Mouse (Mus musculus) hindbrain, embryonic 14.5 days (tissue): ENCODE results near the gene En2. TPM values are rescaled to one million over a fixed set of nuclear protein-coding genes. Genes with fewer than 3 reads are reported as not detected.

Source experiments
- ATAC-seq: fragments of 200-750 bp; cut with Nextera tagmentation; 2 replicates; pipeline ENCODE4 v1.8.0; 2017; ENCODE audit warnings: moderate number of reproducible peaks, mild to moderate bottlenecking, moderate TSS enrichment, moderate library complexity; ENCODE audit not compliant: low FRiP score
- DNase-seq: peaks from one replicate; pipeline ENCODE4 v3.0.0-alpha.2; 2015; ENCODE audit warnings: low spot score
- H3K27ac ChIP-seq: fragments of 300-500 bp; sonication (generic); 2 replicates; pipeline ENCODE4 v1.5.1; 2014; ENCODE audit warnings: mild to moderate bottlenecking, moderate library complexity
- H3K27me3 ChIP-seq: fragments of 300-500 bp; sonication (generic); 2 replicates; pipeline ENCODE4 v1.6.1; 2014; ENCODE audit warnings: mild to moderate bottlenecking, low read length, mixed read lengths; ENCODE audit not compliant: control insufficient read depth, insufficient read depth
- H3K36me3 ChIP-seq: fragments of 300-500 bp; sonication (generic); replicated peaks from 2 replicates; pipeline ENCODE4 v1.6.1; 2014; ENCODE audit not compliant: control insufficient read depth, insufficient read depth
- H3K4me1 ChIP-seq: fragments of 300-500 bp; sonication (generic); replicated peaks from 2 replicates; pipeline ENCODE4 v1.6.1; 2014; ENCODE audit warnings: antibody characterized with exemption, low read length, mixed read lengths; ENCODE audit not compliant: control insufficient read depth, insufficient read depth
- H3K4me2 ChIP-seq: fragments of 300-500 bp; sonication (generic); replicated peaks from 2 replicates; pipeline ENCODE4 v1.6.1; 2014; ENCODE audit warnings: mild to moderate bottlenecking, moderate library complexity
- H3K4me3 ChIP-seq: fragments of 300-500 bp; sonication (generic); replicated peaks from 2 replicates; pipeline ENCODE4 v1.5.1; 2014; ENCODE audit warnings: mild to moderate bottlenecking, low read length
- H3K9ac ChIP-seq: fragments of 300-500 bp; sonication (generic); 2 replicates; pipeline ENCODE4 v1.6.1; 2014
- H3K9me3 ChIP-seq: fragments of 300-500 bp; sonication (generic); 2 replicates; pipeline ENCODE4 v1.6.1; 2016; ENCODE audit warnings: low read length; ENCODE audit not compliant: control insufficient read depth
- WGBS: fragments of 180-500 bp; shearing (Covaris S2); extraction: QIAGEN DNeasy Blood & Tissue Kit; methylation state at CpG from one replicate; pipeline ENCODE4 v1.1.7; 2014; 5-methylcytosine and 5-hydroxymethylcytosine counted together
- polyA plus RNA-seq: library from polyadenylated mRNA; unstranded; fragments of >200 nt; fragmentation: Nextera tagmentation; extraction: Ambion mirVana; gene quantifications from 2 replicates; pipeline ENCODE4 v1.2.1, GENCODE M21; 2014

En2 gene
- polyA plus RNA-seq, 1 experiment from 2014 or later = 0.07 TPM

- 2% methylated on average over 29 of the region's 29 CpGs for WGBS
- DNase-seq (no peak), ATAC-seq (no peak)
- peak overlapping the region; percentile 42 for H3K4me3 ChIP-seq
- H3K36me3 ChIP-seq = no peaks in the 10 kb centered on the region
- peak overlapping the region; percentile 57 for H3K9ac ChIP-seq
- no peaks in the 10 kb centered on the region for H3K9me3 ChIP-seq
- peaks cover 62% of the 10 kb centered on the region for H3K27me3 ChIP-seq
- peak overlapping the region; percentile 66 for H3K27ac ChIP-seq
- H3K4me2 ChIP-seq = peak overlapping the region; percentile 65
- peaks cover 11% of the 10 kb centered on the region for H3K4me1 ChIP-seq
These were observed 45.4 kb downstream of the En2 start for GRCm38 (mm10) chr5:28210591-28211550.

DNA sequence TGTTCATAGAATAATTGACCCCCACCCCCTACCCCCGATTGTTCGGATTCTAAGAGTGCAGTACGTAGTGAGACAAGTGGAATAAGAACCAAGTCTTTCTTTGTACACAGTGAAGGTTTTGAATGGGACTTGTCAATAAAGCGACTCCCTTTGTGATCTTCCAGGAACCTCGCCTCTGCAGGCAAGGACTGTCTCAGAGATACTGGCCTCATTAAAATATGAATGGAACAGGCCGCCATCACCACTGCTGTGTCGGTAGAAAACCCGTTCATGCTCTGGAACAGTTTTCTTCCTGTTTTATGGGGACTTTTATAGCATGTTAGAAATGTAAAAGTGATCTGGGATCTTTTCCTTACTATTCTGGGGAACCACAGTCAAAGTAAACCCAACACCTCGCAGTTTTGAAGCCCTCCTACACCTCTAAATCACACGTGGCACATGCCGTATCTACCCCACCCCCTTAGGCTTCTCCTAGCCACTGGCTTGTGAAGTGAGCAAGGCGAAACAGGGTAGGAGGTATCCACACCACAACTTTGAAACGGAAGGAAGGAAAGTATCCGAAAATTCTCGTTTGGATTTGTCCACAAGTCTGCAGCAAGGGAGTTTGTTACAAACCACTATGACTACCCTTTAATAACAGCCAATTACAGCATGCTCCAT is 46.3 kb downstream of the En2 start:
- Histone ChIP-seq H3K4me1 (peaks cover 11% of the 10 kb centered on the region), H3K36me3 (no peaks in the 10 kb centered on the region), H3K9me3 (no peaks in the 10 kb centered on the region), H3K4me3 (peak overlapping the region; percentile 1; the same call in 1 of the 2 replicates), H3K27me3 (peaks cover 53% of the 10 kb centered on the region), H3K9ac (0 out of 2 replicates have a peak overlapping the region, but pooled peaks have one; percentile 57), H3K27ac (peak overlapping the region; percentile 66), H3K4me2 (peak overlapping the region; percentile 65)
- WGBS = 3% methylated on average over 15 of the region's 15 CpGs
- peak; percentile 59; the same call in 1 of the 2 replicates for ATAC-seq
- DNase-seq = peak; percentile 42

DNA sequence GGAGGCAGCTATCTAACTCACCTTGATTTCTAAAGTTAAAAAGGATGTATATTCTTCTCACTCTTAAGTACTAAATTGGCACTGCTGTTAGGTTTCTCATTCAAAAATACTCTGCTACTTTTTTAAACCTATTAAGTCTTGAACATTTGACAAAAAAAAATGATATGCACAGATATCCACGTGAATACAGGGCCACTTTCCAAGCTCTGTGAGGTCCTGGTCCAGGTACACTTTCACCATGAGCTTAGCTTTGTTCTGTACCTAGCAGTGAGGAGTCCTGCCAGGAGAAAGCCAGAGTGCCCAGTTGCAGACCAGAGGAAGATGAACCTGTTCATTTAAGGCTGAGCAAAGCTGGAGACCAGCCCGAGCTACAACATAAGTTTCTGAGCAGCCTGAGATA is 47.9 kb downstream of the En2 start:
- DNase-seq (no peak), ATAC-seq (no peak)
- Histone ChIP-seq H3K9ac (no peak overlapping the region), H3K4me2 (no peak overlapping the region), H3K27me3 (peaks cover 40% of the 10 kb centered on the region), H3K4me1 (peaks cover 11% of the 10 kb centered on the region), H3K4me3 (no peak overlapping the region), H3K36me3 (no peaks in the 10 kb centered on the region), H3K9me3 (no peaks in the 10 kb centered on the region), H3K27ac (no peak overlapping the region)
- 70% methylated on average over 2 of the region's 2 CpGs for WGBS

GRCm38 (mm10) chr5:28219596-28219995 is 54.1 kb downstream of the En2 start:
- no peak overlapping the region for H3K27ac ChIP-seq
- H3K27me3 ChIP-seq = no peaks in the 10 kb centered on the region
- no peaks in the 10 kb centered on the region for H3K36me3 ChIP-seq
- no peaks in the 10 kb centered on the region for H3K4me1 ChIP-seq
- H3K4me3 ChIP-seq = no peak overlapping the region
- DNase-seq (no peak), ATAC-seq (no peak)
- H3K9me3 ChIP-seq = no peaks in the 10 kb centered on the region
- H3K9ac ChIP-seq = no peak overlapping the region
- 90% methylated on average over 1 of the region's 1 CpGs for WGBS
- no peak overlapping the region for H3K4me2 ChIP-seq

Other genes with a start within 250 kb of the En2 start
- 79.0 and 92.6 TPM in 2 replicates for gene Insig1, start 94.3 kb upstream of the En2 start, polyA plus RNA-seq
- 2.3 and 30.6 TPM in 2 replicates for gene Cnpy1, start 80.1 kb downstream of the En2 start, polyA plus RNA-seq
- 20.2 and 22.5 TPM in 2 replicates for gene Rbm33, start 151.4 kb downstream of the En2 start, polyA plus RNA-seq